Mouse (Mus musculus) layer of hippocampus, postnatal 25 days (tissue): ENCODE data around the gene Ctnna3. TPM values are rescaled to one million over a fixed set of nuclear protein-coding genes. Genes with fewer than 3 reads are reported as not detected.
"Not testable (repeated sequence)": the region's sequence is repeated elsewhere in the genome, so short reads cannot be mapped to it uniquely, and the experiment has no call there.

Experiments
- DNase-seq, 2 experiments: peaks; one replicate each; pipeline ENCODE4 v3.0.0; 2022; ENCODE audit warnings: mixed read lengths in 2 of 2, low spot score in 1 of 2; ENCODE audit errors: extremely low spot score in 1 of 2
- total RNA-seq, 2 experiments: library from RNA; stranded (reverse); gene quantifications; 2 replicates each; pipeline ENCODE4 v1.2.3; 2021

Ctnna3 gene
- total RNA-seq, 2 experiments from 2014 or later = 1.5 to 1.7 TPM

DNA sequence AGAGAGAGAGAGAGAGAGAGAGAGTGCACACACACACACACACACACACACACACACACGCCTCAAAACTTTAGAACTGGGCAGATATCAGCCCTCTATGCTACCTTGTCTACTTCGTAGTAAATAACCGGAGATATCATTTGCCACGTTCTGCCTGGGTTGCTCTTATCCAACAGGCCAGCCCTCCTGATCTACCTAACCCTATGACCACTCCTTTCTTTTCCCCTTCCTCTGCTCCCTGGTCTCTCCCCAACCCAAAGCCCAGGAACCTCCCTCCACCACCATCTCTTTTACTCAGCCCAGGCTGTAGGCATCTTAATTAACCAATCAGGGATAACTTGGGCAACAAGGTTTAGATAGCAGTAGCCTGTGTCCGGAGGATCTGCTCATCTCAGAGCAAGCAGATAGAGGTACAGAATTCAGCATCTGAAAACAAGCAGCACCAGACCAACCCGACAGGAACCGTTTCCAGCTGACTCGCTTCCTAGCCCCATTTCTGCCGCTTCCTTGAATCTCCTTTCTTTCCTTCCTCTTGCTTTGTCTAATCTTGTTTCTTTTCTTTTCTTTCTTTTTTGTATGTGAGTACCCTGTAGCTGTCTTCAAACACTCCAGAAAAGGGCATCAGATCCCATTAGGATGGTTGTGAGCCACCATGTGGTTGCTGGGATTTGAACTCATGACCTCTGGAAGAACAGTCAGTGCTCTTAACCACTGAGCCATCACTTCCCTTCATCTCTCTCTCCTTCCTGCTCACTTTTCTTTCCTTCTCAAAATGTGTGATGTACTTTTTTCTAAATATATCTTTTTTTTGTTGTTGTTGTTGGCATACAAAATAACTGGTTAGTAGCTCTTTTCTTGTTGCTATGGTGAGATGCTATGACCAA lies 6.1 kb upstream of the Ctnna3 start:
- no peak for DNase-seq

DNA sequence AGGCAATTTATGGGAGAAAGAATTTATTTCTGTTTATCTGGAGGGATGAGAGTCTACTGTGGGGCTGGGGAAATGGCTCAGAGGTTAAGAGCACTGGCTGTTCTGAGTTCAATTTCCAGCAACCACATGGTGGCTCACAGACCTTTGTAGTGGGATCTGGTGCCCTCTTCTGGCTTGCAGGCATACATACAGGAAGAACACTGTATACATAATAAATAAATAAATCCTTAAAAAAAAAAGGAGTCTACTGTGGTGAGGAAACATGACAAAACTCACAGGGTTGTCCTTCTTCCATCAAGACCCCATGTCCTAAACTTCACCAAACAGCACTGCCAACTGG lies 5.5 kb upstream of the Ctnna3 start:
- peak in 1 of 2 experiments; percentile 29 for DNase-seq

GRCm38 (mm10) chr10:63427146-63427545 lies 2.8 kb upstream of the Ctnna3 start:
- DNase-seq = no peak

- DNase-seq = peak; percentile 10 to 20
Measured at GRCm38 (mm10) chr10:63428243-63429022, 1.5 kb upstream of the Ctnna3 start.

DNA sequence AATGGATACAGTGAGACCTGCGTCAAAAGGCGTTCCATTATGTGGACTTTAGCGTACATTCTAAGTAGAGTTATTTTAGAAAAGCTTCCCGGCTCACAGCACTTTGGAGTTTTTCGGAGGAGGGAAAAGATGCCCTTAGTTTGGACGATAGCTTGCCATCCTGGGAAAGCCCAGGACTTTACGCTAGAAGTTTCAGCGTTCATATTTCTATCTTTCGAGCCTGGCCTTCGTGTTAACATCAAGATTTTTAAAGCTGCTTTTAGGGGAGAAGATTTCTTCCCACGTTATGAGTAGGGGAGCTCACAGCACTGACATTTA lies 916 bp upstream of the Ctnna3 start:
- no peak for DNase-seq

- peak; percentile 100 for DNase-seq
Measured at GRCm38 (mm10) chr10:63429380-63429779, 518 bp upstream of the Ctnna3 start.

- DNase-seq = no peak
Measured at GRCm38 (mm10) chr10:63431221-63431736, 1.4 kb downstream of the Ctnna3 start.

GRCm38 (mm10) chr10:63432099-63432498 lies 2.2 kb downstream of the Ctnna3 start:
- DNase-seq = no peak

DNA sequence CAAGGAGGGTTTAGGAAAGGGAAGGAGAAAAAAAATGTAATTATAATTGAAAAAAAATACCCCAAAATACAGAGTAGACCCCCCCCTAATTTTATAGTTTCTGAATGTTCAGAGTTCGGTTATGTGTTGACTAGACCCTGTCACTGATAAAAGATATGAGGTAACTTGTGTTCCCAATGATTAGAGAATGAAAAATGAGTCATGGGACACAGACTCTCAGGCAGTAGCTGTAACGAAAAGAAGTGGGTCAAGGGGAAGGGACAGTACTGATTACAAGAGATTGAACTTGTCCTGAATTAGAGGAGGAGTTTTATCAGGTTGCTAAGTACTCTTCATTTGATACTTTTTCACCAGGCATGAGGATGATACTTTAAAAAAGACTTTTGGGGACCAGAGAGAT lies 3.0 kb downstream of the Ctnna3 start:
- DNase-seq = no peak

DNA sequence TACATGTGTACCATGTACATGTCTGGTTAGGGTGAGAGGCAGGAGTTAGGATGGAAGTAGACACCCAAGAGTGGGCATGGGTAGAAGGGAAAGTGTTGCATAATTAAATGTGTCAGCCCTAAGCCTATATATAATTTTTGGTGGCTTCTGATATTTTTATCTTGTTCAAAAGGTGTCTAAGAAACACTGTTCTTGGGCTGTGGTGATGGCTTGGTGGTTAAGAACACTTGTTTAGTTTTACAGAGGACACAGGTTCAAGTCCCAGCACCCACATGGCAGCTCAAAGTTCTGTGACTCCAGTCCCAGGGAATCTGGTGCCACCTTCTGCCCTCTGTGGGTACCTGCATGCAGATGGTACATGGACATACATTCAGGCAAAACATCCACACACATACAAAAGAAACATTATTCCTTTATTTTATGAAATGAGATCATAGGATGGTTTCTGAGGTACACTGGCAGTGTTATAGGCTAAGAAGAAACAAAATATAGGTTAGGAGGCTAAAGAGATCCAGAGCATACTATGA lies 8.9 kb downstream of the Ctnna3 start:
- no peak for DNase-seq

- DNase-seq = no peak
Measured at GRCm38 (mm10) chr10:63439694-63440228, 9.9 kb downstream of the Ctnna3 start.

DNA sequence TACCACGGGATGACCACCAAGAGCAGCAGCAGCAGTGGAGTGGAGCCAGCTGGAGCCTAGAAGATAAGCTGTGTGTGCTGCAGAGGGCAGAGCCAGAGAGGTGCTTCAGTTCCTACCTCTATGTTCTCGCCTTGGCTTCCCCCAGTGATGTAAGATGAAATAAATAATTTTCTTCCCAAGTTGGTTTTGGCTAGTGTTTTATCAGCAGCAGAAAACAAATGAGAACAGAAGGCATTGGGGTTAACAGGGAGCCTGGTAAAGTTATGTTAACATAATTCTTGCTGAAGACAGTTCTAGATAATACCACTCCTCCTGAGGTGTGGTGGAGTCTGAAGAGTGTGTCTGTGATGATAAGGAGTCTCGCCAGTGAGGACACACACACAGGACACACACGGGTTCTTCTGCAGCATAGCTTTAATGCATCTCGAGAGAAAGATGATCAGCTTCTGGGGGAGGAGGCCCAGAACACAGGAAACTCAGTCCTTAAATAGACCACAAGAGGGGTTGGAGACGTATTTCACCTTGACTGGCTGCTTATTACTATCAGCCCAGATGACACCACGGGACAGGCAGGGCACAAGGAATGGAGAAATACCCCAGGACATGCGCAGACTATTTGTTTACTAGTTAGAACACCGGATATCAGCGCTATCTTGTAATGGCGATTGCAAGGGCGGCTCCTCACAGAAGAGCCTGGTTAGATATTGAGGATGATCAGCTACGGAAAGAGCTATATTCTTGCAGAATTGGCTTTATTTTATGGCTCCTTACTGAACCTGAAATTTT lies 14.9 kb downstream of the Ctnna3 start:
- not testable (repeated sequence) for DNase-seq

- no peak for DNase-seq
Measured at GRCm38 (mm10) chr10:63453926-63454325, 24.0 kb downstream of the Ctnna3 start.

GRCm38 (mm10) chr10:63455110-63455878 lies 25.4 kb downstream of the Ctnna3 start:
- DNase-seq = no peak

GRCm38 (mm10) chr10:63457292-63458128 lies 27.6 kb downstream of the Ctnna3 start:
- no peak for DNase-seq

GRCm38 (mm10) chr10:63460935-63461334 lies 31.0 kb downstream of the Ctnna3 start:
- no peak for DNase-seq

GRCm38 (mm10) chr10:63472473-63472872 lies 42.6 kb downstream of the Ctnna3 start:
- DNase-seq = no peak

GRCm38 (mm10) chr10:63476167-63476647 lies 46.3 kb downstream of the Ctnna3 start:
- DNase-seq = peak in 1 of 2 experiments; percentile 12
